Mouse (Mus musculus) macrophage (primary cell): Measurements from ENCODE around the gene Mob3b. TPM values are rescaled to one million over a fixed set of nuclear protein-coding genes. Genes with fewer than 3 reads are reported as not detected.

ENCODE experiments used
- polyA plus RNA-seq: library from polyadenylated mRNA; stranded (reverse); fragments of 250-400 nt; gene quantifications from 3 replicates; pipeline ENCODE4 v1.2.4, GENCODE M21; 2018; ENCODE audit warnings: inconsistent platforms

Mob3b gene
- polyA plus RNA-seq, 1 experiment from 2014 or later = 1.3 TPM

Other genes starting within 250 kb of the Mob3b start
- not detected in 3 replicates for gene Ifnk, start 5.4 kb downstream of the Mob3b start, polyA plus RNA-seq
- 28.5 to 37.9 TPM (median 34.2 TPM) in 3 replicates for gene C9orf72, start 68.7 kb upstream of the Mob3b start, polyA plus RNA-seq